Mouse (Mus musculus) testis, adult 10 weeks (tissue): Measurements from ENCODE around the gene Lin28a. TPM values are rescaled to one million over a fixed set of nuclear protein-coding genes. Genes with fewer than 3 reads are reported as not detected.

Experiments
- polyA plus RNA-seq: library from polyadenylated mRNA; stranded (reverse); fragments of 350-450 nt; fragmentation: Illumina TruSeq; extraction: RNeasy Lipid Tissue Mini Kit (QIAGEN cat#74804); gene quantifications from one replicate; pipeline ENCODE4 v1.2.3, GENCODE M21; 2014; ENCODE audit warnings: low read depth, low replicate concordance

Lin28a gene
- 3.3 TPM for polyA plus RNA-seq

DNA sequence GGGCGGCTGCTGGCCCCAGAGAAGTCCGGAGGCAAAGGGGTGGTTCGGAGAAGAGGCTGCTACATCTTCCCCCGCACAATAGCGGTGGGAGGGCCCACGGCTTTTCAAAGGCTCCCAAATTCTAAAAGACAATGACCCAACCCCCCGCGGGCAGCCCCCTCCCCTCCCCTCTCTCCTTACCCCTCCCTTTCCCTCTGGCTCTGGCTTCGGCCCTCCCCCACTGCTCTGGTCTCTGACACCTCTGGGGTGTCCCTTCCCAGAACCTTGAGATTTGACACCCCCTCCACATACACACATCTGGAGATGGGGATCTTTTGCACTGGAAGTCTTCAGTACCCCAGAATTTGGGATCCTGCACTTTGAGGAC is at the start of gene Lin28a:
Gene Lin28a, minus strand, starts transcription at position 63 of the 367 bp plus-strand sequence.

DNA sequence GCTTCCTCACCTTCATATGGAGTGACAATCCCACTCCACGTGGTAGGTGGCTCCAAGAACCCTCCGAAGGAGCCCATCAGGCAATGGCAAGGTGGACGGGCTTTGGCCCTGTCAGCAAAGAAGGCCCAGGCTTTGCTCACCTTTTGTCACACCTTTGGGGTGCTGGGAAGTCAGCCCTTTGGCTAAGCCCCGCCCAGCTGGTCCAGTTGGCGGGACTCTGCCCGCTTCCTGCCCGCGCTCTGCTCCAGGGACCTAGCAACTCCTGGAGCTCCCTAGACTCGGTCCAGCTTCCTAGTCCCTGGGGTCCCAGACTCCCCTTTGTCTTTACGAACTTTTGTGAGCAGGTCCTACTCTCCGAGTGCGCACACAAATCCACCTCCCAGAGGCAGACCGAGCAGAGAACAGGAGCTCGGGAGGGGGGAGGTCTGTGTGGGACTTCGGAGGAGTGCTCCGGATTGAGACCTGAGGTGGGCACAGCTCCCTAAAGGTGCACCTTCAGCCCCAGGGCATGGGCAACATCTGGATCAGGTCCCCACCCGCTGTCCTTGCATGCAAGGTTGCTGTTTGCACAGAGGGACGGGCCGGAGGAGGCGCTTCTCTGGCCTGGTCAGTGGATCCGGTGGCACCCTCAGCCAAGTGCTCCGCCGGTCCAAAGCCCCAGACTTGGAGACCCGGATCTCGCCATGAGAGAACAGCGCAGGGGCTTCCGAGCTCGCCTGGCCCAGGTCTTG is 41.7 kb upstream of the Lin28a start, which contains the start of gene Crybg2:
Gene Crybg2, plus strand, starts transcription at position 681 of the 731 bp plus-strand sequence.

DNA sequence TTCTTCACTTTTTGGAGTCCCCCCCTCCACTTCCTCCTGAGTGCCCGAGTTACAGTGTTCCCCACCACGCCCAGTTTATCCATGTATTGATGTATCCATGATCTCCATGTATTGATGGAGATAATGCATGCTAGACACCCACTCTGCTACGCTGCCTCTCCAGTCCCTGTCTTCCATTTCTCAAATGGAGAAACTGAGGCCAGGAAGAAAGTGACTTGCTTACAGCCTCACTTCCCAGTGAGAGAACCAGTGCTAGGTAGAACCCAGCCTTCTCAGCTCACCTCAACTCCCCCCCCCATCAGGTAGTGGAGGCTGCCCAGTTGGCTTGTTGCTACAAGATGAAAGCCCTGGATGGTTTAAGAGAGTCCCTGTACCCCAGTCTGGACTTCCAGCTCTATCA is 34.9 kb upstream of the Lin28a start, which contains the start of gene Zfp683:
Gene Zfp683, plus strand, starts transcription at position 301 of the 400 bp plus-strand sequence.

GRCm38 (mm10) chr4:134000466-134001438 is 17.9 kb downstream of the Lin28a start, which contains the start of gene Dhdds:
Gene Dhdds, minus strand, starts transcription at chr4:134000918.

GRCm38 (mm10) chr4:133968150-133968921 is 50.3 kb downstream of the Lin28a start, which contains the start of gene Hmgn2:
Gene Hmgn2, minus strand, starts transcription at chr4:133968650.

Other genes starting within 250 kb of the Lin28a start
- gene Rps6ka1, start 131.0 kb downstream of the Lin28a start, polyA plus RNA-seq: 4.0 TPM
- gene Hmgn2, start 50.2 kb downstream of the Lin28a start, polyA plus RNA-seq: 152 TPM
- gene Dhdds, start 17.9 kb downstream of the Lin28a start, polyA plus RNA-seq: 11.6 TPM
- not detected for gene Zfp683, start 35.0 kb upstream of the Lin28a start, polyA plus RNA-seq
- gene Crybg2, start 42.0 kb upstream of the Lin28a start, polyA plus RNA-seq: 0.17 TPM
- 12.2 TPM for gene Cd52, start 76.2 kb upstream of the Lin28a start, polyA plus RNA-seq
- 17.0 TPM for gene Ubxn11, start 83.7 kb upstream of the Lin28a start, polyA plus RNA-seq
- 3.2 TPM for gene Sh3bgrl3, start 109.9 kb upstream of the Lin28a start, polyA plus RNA-seq
- gene Cep85, start 168.3 kb upstream of the Lin28a start, polyA plus RNA-seq: 53.0 TPM
- gene Gm7534, start 184.2 kb upstream of the Lin28a start, polyA plus RNA-seq: not detected
- gene Catsper4, start 208.5 kb upstream of the Lin28a start, polyA plus RNA-seq: 32.9 TPM
- not detected for gene Cnksr1, start 219.6 kb upstream of the Lin28a start, polyA plus RNA-seq
- gene E130218I03Rik, start 224.8 kb upstream of the Lin28a start, polyA plus RNA-seq: not detected
- 0.59 TPM for gene Zfp593, start 226.8 kb upstream of the Lin28a start, polyA plus RNA-seq
- gene Gm30191, start 228.1 kb upstream of the Lin28a start, polyA plus RNA-seq: not detected
- gene Grrp1, start 235.3 kb upstream of the Lin28a start, polyA plus RNA-seq: not detected